Mouse (Mus musculus) cerebellum, adult 2 months (tissue): ENCODE measurements around the gene Ppp6r1. TPM values are rescaled to one million over a fixed set of nuclear protein-coding genes. Genes with fewer than 3 reads are reported as not detected.

Experiments
- DNase-seq, 2 experiments: peaks; one replicate each; pipeline ENCODE4 v3.0.0; 2021
- H3K27ac ChIP-seq: fragments of 200-500 bp; 2 replicates; pipeline ENCODE4 v1.5.1; 2012; ENCODE audit warnings: low read length, control low read depth, inconsistent platforms; ENCODE audit not compliant: insufficient read depth
- H3K27me3 ChIP-seq: fragments of 200-500 bp; 2 replicates; pipeline ENCODE4 v1.6.1; 2012; ENCODE audit warnings: inconsistent platforms, mild to moderate bottlenecking, low read length, moderate library complexity; ENCODE audit not compliant: control insufficient read depth, insufficient read depth
- H3K4me1 ChIP-seq: fragments of 200-500 bp; 2 replicates; pipeline ENCODE4 v1.6.1; 2011; ENCODE audit warnings: low read length; ENCODE audit not compliant: control insufficient read depth, insufficient read depth
- H3K4me3 ChIP-seq: fragments of 200-500 bp; replicated peaks from 2 replicates; pipeline ENCODE3; 2011; ENCODE audit warnings: mild to moderate bottlenecking, low read depth, low read length, control low read depth; ENCODE audit not compliant: insufficient read depth
- CTCF ChIP-seq: fragments of 200-500 bp; IDR thresholded peaks from 2 replicates; pipeline ENCODE4 v1.5.1; 2011; ENCODE audit warnings: low read depth, mild to moderate bottlenecking, control low read depth, low read length, moderate library complexity, borderline replicate concordance; ENCODE audit not compliant: insufficient read depth
- POLR2A ChIP-seq: fragments of 200-500 bp; IDR thresholded peaks from 2 replicates; pipeline ENCODE4 v1.6.1; 2011; ENCODE audit warnings: low read length, control low read depth, borderline replicate concordance; ENCODE audit not compliant: insufficient read depth
- WGBS: fragments of 180-500 bp; shearing (Covaris S2); methylation state at CpG from one replicate; pipeline ENCODE4 v1.1.7; 2018; 5-methylcytosine and 5-hydroxymethylcytosine counted together
- polyA plus RNA-seq: library from polyadenylated mRNA; depleted of rRNA; stranded (reverse); fragments of >200 nt; gene quantifications from 2 replicates; pipeline ENCODE4 v1.2.3, GENCODE M21; 2012

Gene Ppp6r1
- polyA plus RNA-seq, 1 experiment: 130 TPM

DNA sequence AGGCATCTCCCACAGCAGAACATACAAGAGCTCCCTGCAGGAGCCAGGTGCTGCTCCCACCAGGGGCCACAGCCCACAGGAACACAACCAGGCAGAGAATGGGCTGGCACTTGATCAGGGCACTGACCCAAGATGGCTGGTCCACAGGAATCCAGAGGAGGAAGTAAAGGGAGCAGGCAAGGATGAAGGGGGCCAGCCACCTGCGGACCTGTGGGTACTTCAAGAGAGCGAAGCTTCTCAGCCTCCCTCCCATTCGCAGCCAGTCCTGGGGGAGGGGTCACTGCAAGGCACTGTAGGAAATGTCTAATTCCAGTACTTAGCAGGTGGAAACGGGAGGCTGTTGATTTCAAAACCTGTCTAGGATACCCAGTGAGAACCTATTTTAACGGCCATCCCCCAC, 29.2 kb downstream of the Ppp6r1 start:
- 43% methylated on average over 5 of the region's 5 CpGs for WGBS
- H3K27me3 ChIP-seq: no peaks in the 10 kb centered on the region
- peaks cover 6% of the 10 kb centered on the region; the same call in 1 of the 2 replicates for H3K4me1 ChIP-seq
- H3K4me3 ChIP-seq: no peak overlapping the region
- H3K27ac ChIP-seq: 0 out of 2 replicates have a peak overlapping the region, but pooled peaks have one; percentile 11
- peak; percentile 47 to 55 for DNase-seq
- TF ChIP-seq POLR2A (no peak), CTCF (no peak)

DNA sequence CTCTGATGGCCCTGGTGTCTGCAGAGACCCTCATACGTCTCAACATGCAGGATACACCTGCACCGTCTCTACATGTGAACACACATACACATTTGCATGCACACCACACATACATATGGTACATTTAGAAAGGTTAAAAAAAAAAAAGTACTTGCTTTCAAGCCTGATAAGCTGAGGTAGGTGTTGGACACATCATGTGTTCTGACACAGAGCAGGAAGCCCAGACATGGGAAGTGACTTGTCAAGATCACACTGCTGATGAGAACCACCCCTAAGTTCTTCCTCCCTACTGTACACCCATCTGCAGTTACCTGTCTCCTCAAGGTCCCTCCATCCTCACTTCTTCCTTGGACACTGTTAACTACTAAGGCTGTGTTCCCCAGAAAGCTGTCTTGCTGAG, 32.9 kb downstream of the Ppp6r1 start:
- TF ChIP-seq CTCF: no peak
- TF ChIP-seq POLR2A: no peak
- no peak for DNase-seq
- no peak overlapping the region for H3K4me3 ChIP-seq
- H3K27ac ChIP-seq: no peak overlapping the region
- 94% methylated on average over 2 of the region's 2 CpGs for WGBS
- peaks cover 6% of the 10 kb centered on the region; the same call in 1 of the 2 replicates for H3K4me1 ChIP-seq
- H3K27me3 ChIP-seq: no peaks in the 10 kb centered on the region

DNA sequence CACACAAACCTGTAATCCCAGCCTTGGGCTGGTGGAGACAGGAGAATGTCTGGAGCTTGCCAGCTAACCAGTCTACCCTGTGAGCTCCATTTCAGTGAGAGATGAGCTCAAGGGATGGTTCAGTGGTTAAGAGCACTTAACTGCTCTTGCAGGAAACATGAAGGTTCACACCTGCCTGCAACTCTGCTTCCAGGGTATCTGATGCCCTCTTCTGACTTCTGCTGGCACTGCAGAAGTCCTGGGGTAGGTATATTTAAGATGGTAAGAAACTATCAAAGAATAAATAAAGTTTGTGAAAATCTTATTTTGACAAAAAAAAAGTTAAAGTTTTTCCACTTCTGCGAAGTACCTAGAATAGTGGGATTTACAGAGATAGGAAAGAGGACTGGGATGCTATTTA, 34.5 kb downstream of the Ppp6r1 start:
- no peak for DNase-seq
- Histone ChIP-seq H3K27me3 (no peaks in the 10 kb centered on the region), H3K4me1 (peaks cover under 1% of the 10 kb centered on the region; the same call in 1 of the 2 replicates), H3K4me3 (no peak overlapping the region), H3K27ac (no peak overlapping the region)
- TF ChIP-seq CTCF (peak; percentile 55), POLR2A (no peak)
- 40% methylated on average over 1 of the region's 1 CpGs for WGBS

DNA sequence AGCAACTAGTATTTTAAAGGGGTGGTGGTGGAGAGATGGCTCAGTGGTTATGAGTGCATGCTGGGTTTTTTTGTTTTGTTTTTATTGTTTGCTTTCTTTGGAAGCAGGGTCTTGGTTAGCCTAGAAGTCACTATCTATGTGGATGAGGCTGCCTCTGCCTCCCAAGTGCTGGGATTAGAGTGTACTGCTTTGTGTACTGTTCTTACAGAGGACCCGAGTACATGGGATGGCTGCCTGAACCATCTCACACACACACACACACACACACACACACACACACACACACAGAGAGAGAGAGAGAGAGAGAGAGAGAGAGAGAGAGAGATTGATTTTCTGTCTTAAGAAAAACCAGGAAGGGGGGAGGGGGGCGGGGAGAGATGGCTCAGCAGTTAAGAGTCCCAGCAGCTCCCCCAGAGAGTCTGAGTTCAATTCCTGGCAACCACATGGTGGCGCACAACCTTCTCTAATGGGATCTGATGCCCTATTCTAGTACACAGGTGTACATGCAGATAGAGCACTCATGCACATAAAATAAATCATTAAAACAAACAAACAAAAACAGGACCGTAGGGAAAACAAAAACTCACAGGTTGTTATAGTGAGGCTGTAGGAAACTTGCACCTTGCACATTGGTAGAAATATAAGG, 35.2 kb downstream of the Ppp6r1 start:
- Histone ChIP-seq H3K27me3 (no peaks in the 10 kb centered on the region), H3K4me3 (no peak overlapping the region), H3K4me1 (no peaks in the 10 kb centered on the region), H3K27ac (no peak overlapping the region)
- TF ChIP-seq CTCF (peak; percentile 46), POLR2A (no peak)
- WGBS: 29% methylated on average over 4 of the region's 4 CpGs
- DNase-seq: peak; percentile 58

DNA sequence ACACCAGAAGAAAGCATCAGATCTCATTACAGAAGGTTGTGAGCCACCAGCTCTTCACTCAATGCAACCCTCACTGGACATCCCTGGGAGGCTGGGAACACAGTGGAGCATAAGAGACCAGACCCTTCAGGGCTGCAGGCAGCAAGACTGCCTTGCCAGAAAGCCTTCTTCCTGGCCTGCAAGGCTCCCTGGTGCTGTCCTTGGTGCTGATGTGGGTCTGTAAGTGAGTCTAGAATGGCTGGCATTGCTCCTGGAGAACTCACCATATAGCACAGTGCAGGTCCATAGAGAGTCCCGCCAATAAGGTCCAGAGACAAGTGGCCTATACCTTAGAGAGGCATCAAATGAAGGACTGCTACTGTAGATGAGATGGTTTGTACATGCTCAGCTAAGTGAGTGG, 38.8 kb downstream of the Ppp6r1 start:
- no peak overlapping the region for H3K4me3 ChIP-seq
- 45% methylated on average over 1 of the region's 1 CpGs for WGBS
- TF ChIP-seq CTCF: no peak
- no peak for TF ChIP-seq POLR2A
- no peaks in the 10 kb centered on the region for H3K4me1 ChIP-seq
- no peaks in the 10 kb centered on the region for H3K27me3 ChIP-seq
- no peak overlapping the region for H3K27ac ChIP-seq
- no peak for DNase-seq

DNA sequence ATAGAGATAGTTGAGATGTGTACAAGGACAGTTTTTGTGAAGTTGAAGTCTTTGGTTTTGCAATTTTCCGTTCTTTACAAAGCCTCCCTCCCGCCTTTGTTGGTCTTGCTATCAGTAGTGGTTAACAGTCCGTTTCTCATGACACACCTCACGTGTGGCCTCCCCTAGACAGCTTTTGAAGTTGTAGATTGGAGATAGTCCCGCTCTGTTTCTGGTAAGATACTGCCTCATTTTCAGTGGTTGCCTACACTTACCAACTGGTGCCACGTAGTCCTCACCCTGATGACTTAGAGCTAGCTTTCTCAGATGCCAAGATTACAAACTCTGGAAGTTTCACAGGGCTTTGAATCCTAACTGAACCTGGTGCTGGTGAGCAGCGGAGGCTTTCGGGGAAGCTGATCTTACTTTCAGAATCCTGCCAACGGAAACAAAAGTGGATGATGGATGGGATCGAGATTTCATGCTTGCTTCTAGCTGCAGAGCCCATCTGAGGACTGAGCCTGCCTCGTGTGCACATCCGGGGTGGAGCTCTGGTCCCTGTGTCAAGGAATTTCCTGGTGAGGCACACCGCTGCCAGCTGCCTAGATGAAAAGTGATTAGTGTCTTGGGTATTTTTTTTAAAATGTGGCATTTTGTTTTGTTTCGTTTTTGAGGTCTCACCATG, 44.9 kb downstream of the Ppp6r1 start:
- 90% methylated on average over 14 of the region's 14 CpGs for WGBS
- no peak for DNase-seq
- Histone ChIP-seq H3K27ac (no peak overlapping the region), H3K4me3 (no peak overlapping the region), H3K27me3 (no peaks in the 10 kb centered on the region), H3K4me1 (peaks cover 14% of the 10 kb centered on the region)
- TF ChIP-seq CTCF (no peak), POLR2A (no peak)

DNA sequence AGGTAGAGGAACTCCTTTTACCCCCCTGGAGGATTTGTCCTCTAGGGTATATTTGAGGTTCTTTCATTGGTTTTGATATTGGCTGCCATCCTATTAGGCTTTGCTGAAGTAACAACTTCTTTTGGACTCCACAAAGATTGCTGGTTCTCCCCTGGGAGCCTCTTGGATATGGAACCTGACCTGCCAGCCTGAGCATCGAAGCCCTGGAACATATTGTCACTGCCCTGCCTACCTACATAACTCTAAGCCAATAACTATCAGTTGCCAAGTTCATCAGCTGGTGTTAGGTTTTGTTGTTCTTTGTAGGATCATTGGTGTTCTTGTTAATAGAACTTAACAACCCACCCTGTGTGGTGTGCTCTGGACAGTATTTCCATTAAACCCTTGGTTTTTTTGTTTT, 45.9 kb downstream of the Ppp6r1 start:
- Histone ChIP-seq H3K27ac (no peak overlapping the region), H3K4me1 (peaks cover 14% of the 10 kb centered on the region), H3K4me3 (no peak overlapping the region), H3K27me3 (no peaks in the 10 kb centered on the region)
- peak in 1 of 2 experiments; percentile 62 for DNase-seq
- WGBS: 4% methylated on average over 1 of the region's 1 CpGs
- TF ChIP-seq CTCF: no peak
- no peak for TF ChIP-seq POLR2A

DNA sequence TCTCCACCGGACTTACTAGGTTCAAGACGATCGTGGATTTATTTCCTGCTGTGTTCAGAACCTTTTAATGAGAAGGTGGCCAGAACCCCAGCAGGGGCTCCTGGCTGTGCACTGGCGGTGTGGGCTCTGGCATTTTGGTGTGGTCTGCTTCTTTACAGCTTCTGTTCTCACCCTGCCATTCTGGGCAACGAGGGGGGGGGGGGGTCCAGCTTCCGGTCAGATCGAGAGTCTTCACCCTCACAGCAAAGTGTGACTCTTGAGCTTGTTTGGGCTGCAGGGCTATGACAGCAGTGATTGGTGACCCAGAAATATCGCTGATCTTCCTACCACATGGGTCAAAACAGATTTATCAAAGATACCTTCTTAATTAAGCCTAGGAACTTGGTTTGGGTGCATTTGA, 46.4 kb downstream of the Ppp6r1 start:
- Histone ChIP-seq H3K4me3 (peak overlapping the region; percentile 6), H3K27ac (peak overlapping the region; percentile 65), H3K4me1 (peaks cover 14% of the 10 kb centered on the region), H3K27me3 (no peaks in the 10 kb centered on the region)
- WGBS: 14% methylated on average over 8 of the region's 8 CpGs
- no peak for DNase-seq
- TF ChIP-seq CTCF: no peak
- no peak for TF ChIP-seq POLR2A
